Mouse (Mus musculus) spleen, embryonic (tissue): ENCODE data around the gene Smurf2.
"Not testable (repeated sequence)": the region's sequence is repeated elsewhere in the genome, so short reads cannot be mapped to it uniquely, and the experiment has no call there.

ENCODE experiments used
- CTCF ChIA-PET: fragments of 350-600 bp; sonication (Branson Sonifier 250); formaldehyde crosslinking; loops from one replicate; lab custom pipeline; 2022; lab: Charles Lee

The Smurf2 gene

GRCm38 (mm10) chr11:106814601-106815320, 105.8 kb downstream of the Smurf2 start:
- CTCF ChIA-PET: no interaction called here

- CTCF ChIA-PET: no interaction called here
Observed at GRCm38 (mm10) chr11:106812410-106813136, 107.9 kb downstream of the Smurf2 start.

GRCm38 (mm10) chr11:106807442-106807841, 113.1 kb downstream of the Smurf2 start:
- CTCF ChIA-PET: not testable (repeated sequence)

GRCm38 (mm10) chr11:106802069-106802627, 118.4 kb downstream of the Smurf2 start:
- CTCF ChIA-PET: no interaction called here

- CTCF ChIA-PET: no interaction called here
Observed at GRCm38 (mm10) chr11:106795679-106796078, 124.8 kb downstream of the Smurf2 start.

GRCm38 (mm10) chr11:106793846-106794245, 126.7 kb downstream of the Smurf2 start:
- CTCF ChIA-PET: no interaction called here

GRCm38 (mm10) chr11:106789649-106790048, 130.9 kb downstream of the Smurf2 start:
- CTCF ChIA-PET: interaction anchor here (0.6 kb wide), 1 partner anchor 176 kb away, joined by 10 read pairs; no protein-coding TSS in a partner anchor

- CTCF ChIA-PET: interaction anchor here (0.7 kb wide), 2 partner anchors 8 to 607 kb away, joined by 11 to 16 read pairs; no protein-coding TSS in a partner anchor
Observed at GRCm38 (mm10) chr11:106788775-106789459, 131.6 kb downstream of the Smurf2 start, which contains the start of the genes Ddx5 and Cep95. TSS of gene Ddx5 (minus strand) at chr11:106789185. TSS of gene Cep95 (plus strand) at chr11:106789252.

- CTCF ChIA-PET: no interaction called here
Observed at GRCm38 (mm10) chr11:106788026-106788774, 132.3 kb downstream of the Smurf2 start.

GRCm38 (mm10) chr11:106787131-106788025, 133.1 kb downstream of the Smurf2 start:
- CTCF ChIA-PET: no interaction called here

- CTCF ChIA-PET: interaction anchor here (0.6 kb wide), 1 partner anchor 133 kb away, joined by 4 read pairs; no protein-coding TSS in a partner anchor
Observed at GRCm38 (mm10) chr11:106785043-106785442, 135.5 kb downstream of the Smurf2 start.

- CTCF ChIA-PET: no interaction called here
Observed at GRCm38 (mm10) chr11:106784476-106784875, 136.0 kb downstream of the Smurf2 start.

- CTCF ChIA-PET: no interaction called here
Observed at GRCm38 (mm10) chr11:106782841-106783764, 137.4 kb downstream of the Smurf2 start.

GRCm38 (mm10) chr11:106782271-106782670, 138.2 kb downstream of the Smurf2 start:
- CTCF ChIA-PET: not testable (repeated sequence)

GRCm38 (mm10) chr11:106780590-106781220, 139.8 kb downstream of the Smurf2 start:
- CTCF ChIA-PET: interaction anchor here (0.6 kb wide), 1 partner anchor 8 kb away, joined by 11 read pairs; the partner anchor contains the start of genes Cep95 and Ddx5

- CTCF ChIA-PET: no interaction called here
Observed at GRCm38 (mm10) chr11:106780089-106780425, 140.5 kb downstream of the Smurf2 start.

GRCm38 (mm10) chr11:106779388-106780088, 141.0 kb downstream of the Smurf2 start, which contains the start of gene Polg2:
TSS of gene Polg2 (minus strand) at chr11:106779537.
- CTCF ChIA-PET: no interaction called here
